Mouse (Mus musculus): Measurements from ENCODE around the gene Arsb.

GRCm38 (mm10) chr13:93911037-93911436 lies 139.6 kb downstream of the Arsb start:
- no peak for TF ChIP-seq CTCF (IDR thresholded peaks at IDR 0.05)
- TF ChIP-seq POLR2A (IDR thresholded peaks at IDR 0.05; ENCODE audit: insufficient read depth, low read depth, low read length): no peak

All from heart, adult 2 months (tissue).